Mouse (Mus musculus): Measurements from ENCODE around the gene Lrrk1. TPM values are rescaled to one million over a fixed set of nuclear protein-coding genes. Genes with fewer than 3 reads are reported as not detected.

Lrrk1 gene
- polyA plus RNA-seq, 1 experiment from 2014 or later, result 8.0 TPM

DNA sequence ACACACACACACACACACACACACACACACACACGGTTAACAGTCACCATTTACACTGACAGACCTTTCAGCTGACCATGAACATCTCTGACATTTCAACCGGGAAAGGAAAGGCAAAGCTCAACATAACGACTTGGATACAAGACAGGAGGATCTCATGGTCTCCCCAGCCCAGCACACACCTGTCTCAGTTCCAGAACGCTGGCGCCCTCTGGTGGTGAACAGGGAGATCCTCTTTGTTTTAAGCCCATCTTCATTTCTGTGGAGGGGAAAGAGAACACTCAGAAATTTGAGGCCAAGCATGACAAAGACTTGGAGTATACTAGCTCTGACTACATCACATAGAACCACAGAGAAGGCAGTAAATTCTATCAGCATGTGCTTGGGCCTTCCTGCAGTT, 87.5 kb downstream of the Lrrk1 start:
- Histone ChIP-seq H3K9me3 (no peaks in the 10 kb centered on the region), H3K9ac (no peak overlapping the region), H3K36me3 (peaks cover 45% of the 10 kb centered on the region), H3K4me1 (no peaks in the 10 kb centered on the region), H3K4me3 (no peak overlapping the region), H3K4me2 (no peak overlapping the region), H3K27me3 (replicated peaks) (no peaks in the 10 kb centered on the region), H3K27ac (replicated peaks) (no peak overlapping the region)
- 8% methylated on average over 5 of the region's 5 CpGs for WGBS
- ATAC-seq (ENCODE audit: extremely low read depth, insufficient number of reproducible peaks, low FRiP score, low TSS enrichment), result no peak

DNA sequence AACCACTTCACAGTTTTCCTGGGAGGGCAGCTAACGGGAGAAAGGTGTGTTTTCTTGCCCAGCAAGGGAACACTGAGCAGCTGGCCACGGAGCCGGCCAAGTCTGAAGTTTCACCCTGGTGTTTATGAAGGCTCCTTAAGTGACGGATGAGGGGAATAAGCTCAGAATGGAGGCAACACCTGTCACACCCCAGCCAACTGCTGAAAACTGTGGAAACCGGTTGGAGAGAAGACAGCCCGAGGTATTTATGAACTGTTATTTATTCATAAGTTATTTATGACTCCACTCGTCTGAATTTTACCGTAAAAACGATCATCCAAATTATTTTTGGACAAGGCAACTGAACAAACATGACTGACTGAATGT, 90.5 kb downstream of the Lrrk1 start:
- Histone ChIP-seq H3K36me3 (peaks cover 51% of the 10 kb centered on the region), H3K4me2 (no peak overlapping the region), H3K4me3 (no peak overlapping the region), H3K27ac (replicated peaks) (no peak overlapping the region), H3K27me3 (replicated peaks) (no peaks in the 10 kb centered on the region), H3K9ac (no peak overlapping the region), H3K9me3 (no peaks in the 10 kb centered on the region), H3K4me1 (peaks cover 9% of the 10 kb centered on the region)
- 73% methylated on average over 9 of the region's 9 CpGs for WGBS
- ATAC-seq (ENCODE audit: extremely low read depth, insufficient number of reproducible peaks, low FRiP score, low TSS enrichment), result no peak

DNA sequence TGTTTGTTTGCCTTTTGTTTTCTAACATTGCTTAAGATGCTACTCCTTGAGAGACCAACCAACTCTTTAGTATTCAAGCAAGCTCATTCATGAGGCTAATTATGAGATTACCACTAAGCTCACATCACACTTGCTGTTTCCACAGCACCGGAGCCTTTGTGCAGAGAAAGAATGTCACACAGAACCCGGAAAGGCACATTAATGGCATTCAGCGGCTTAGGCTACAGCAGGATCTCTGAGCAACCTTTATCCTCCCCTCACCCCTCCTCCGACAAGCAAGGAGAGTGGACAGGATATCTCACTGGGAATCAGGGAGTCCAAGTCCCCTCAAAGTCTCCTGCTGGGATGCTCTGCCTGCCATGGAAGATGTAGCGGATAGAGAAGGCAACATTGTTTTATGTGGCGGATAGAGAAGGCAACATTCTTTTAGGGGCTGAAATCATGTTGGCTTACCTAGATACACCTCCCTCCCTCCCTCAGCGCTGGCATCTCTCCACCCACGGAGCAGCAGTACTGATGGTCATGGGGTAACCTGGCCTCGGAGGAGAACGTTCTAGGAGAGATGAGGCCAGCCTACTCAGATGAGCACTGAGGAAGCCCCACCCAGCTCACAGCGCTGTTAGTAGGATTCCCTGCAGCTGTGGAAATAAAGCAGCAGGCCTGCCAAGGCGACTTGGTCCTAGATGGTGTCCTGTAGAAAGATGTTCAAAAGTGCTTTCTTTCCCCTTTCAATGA, 91.1 kb downstream of the Lrrk1 start:
- no peaks in the 10 kb centered on the region for H3K9me3 ChIP-seq

DNA sequence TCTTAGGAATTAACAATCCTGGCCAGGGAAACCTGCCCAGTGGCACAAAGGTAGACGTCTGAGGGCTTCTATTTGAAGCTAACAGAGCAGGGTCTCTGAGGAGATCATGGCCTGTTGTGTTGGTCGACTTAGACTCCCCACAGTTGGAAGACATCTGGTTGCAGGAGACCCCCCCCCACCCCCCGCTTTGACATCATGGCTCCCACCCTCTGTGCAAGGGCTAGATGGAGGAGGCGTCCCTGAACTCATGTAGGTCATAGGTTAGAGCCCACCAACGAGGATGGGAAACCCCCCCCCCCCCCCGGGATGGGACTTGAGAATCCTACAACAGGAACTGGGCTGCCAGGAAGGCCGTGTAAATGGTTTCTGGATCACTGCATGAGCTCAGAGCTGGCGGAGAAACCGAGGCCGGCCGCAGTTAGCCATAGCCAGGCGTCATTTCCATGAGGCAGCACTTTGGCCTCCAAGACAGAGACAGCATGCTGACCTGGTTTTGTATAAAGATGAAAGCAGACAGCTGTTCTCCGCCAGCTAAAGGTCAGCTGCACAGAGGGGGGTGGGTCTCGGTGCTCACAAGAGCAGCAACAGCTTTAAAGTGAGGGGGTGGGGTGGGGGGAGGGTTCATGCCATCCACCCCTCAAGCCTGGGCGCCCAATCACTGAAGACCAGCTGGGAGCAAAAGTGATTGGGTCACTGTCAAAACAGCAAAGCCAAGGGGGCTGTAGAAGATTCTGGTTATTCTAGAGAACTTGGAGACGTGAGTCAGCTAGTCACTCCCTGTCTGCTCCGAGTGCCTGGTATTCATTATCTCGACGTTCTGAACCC, 95.4 kb downstream of the Lrrk1 start:
- Histone ChIP-seq H3K4me3 (no peak overlapping the region), H3K27ac (replicated peaks) (peak overlapping the region; percentile 32; the same call in 1 of the 2 replicates), H3K9me3 (0 out of 2 replicates have a peak, but pooled peaks cover 3% of the 10 kb centered on the region), H3K36me3 (peaks cover 71% of the 10 kb centered on the region), H3K4me1 (peaks cover 9% of the 10 kb centered on the region), H3K4me2 (no peak overlapping the region), H3K27me3 (replicated peaks) (no peaks in the 10 kb centered on the region), H3K9ac (no peak overlapping the region)
- WGBS, result 61% methylated on average over 19 of the region's 19 CpGs
- no peak for ATAC-seq (ENCODE audit: extremely low read depth, insufficient number of reproducible peaks, low FRiP score, low TSS enrichment)

More for the DNA sequence above, 91.1 kb downstream of the Lrrk1 start:
- Histone ChIP-seq H3K27ac (replicated peaks) (no peak overlapping the region), H3K4me1 (peaks cover 9% of the 10 kb centered on the region), H3K9ac (no peak overlapping the region), H3K4me3 (no peak overlapping the region), H3K4me2 (no peak overlapping the region), H3K27me3 (replicated peaks) (no peaks in the 10 kb centered on the region), H3K36me3 (peaks cover 51% of the 10 kb centered on the region)
- no peak for ATAC-seq (ENCODE audit: extremely low read depth, insufficient number of reproducible peaks, low FRiP score, low TSS enrichment)
- 64% methylated on average over 12 of the region's 12 CpGs for WGBS

DNA sequence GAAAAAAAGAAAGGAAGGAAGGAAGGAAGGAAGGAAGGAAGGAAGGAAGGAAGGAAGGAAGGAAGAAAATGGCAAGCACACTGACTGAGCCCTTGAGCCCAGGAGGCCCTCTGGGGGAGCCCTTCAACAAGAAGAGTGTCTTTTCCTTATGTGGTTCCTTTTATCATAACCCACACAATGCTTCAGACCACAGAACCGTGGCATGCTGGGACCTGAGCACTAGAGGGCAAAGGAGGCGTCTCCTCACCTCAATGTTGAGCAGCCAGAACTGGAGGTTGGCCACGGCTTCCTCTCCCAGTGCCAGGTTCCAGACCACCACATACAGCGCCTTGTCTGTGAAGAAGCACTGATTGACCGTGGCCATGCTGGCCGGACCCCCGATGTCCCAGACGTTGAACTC, 96.1 kb downstream of the Lrrk1 start:
- Histone ChIP-seq H3K27me3 (replicated peaks) (no peaks in the 10 kb centered on the region), H3K36me3 (peaks cover 73% of the 10 kb centered on the region), H3K4me3 (no peak overlapping the region), H3K9me3 (0 out of 2 replicates have a peak, but pooled peaks cover 3% of the 10 kb centered on the region), H3K4me2 (no peak overlapping the region), H3K4me1 (peaks cover 9% of the 10 kb centered on the region), H3K9ac (no peak overlapping the region), H3K27ac (replicated peaks) (no peak overlapping the region)
- 86% methylated on average over 8 of the region's 8 CpGs for WGBS
- ATAC-seq (ENCODE audit: extremely low read depth, insufficient number of reproducible peaks, low FRiP score, low TSS enrichment), result no peak

DNA sequence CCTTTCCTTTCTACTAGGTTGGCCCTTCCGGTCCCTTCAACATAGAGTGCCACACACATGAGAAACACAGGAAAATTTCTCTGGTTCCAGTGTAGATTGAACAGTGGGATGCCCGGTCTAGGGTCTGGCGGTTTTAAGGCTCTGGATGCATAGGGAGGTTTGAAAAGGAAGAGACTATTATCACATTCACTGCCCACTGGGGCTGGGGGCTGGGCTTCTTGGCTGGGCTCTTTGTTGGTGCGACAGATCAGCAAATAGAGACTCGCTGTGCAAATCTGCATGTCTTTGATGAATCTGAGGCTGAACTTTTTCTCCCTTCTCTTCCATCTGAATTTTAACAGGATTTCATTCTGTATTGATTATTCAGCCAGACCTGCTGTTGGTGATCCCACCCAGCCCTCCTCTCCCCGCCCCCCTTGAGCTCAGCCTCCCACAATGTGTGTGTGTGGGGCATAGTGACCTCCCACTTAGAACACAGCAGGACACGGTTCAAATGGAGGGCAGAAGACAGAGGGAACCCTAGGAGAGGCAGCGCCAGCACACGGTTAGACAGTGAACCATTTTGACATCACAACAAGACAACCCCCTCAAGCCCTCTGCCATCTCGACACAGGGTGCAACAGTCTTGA, 105.1 kb downstream of the Lrrk1 start:
- no peaks in the 10 kb centered on the region for H3K27me3 ChIP-seq (replicated peaks)
- ATAC-seq (ENCODE audit: extremely low read depth, insufficient number of reproducible peaks, low FRiP score, low TSS enrichment), result no peak
- 0 out of 2 replicates have a peak, but pooled peaks cover under 1% of the 10 kb centered on the region for H3K9me3 ChIP-seq
- H3K4me3 ChIP-seq, result no peak overlapping the region
- H3K9ac ChIP-seq, result no peak overlapping the region
- H3K27ac ChIP-seq (replicated peaks), result no peak overlapping the region
- WGBS, result 32% methylated on average over 10 of the region's 10 CpGs
- H3K4me1 ChIP-seq, result 0 out of 2 replicates have a peak, but pooled peaks cover 7% of the 10 kb centered on the region
- H3K36me3 ChIP-seq, result peaks cover 54% of the 10 kb centered on the region
- no peak overlapping the region for H3K4me2 ChIP-seq

DNA sequence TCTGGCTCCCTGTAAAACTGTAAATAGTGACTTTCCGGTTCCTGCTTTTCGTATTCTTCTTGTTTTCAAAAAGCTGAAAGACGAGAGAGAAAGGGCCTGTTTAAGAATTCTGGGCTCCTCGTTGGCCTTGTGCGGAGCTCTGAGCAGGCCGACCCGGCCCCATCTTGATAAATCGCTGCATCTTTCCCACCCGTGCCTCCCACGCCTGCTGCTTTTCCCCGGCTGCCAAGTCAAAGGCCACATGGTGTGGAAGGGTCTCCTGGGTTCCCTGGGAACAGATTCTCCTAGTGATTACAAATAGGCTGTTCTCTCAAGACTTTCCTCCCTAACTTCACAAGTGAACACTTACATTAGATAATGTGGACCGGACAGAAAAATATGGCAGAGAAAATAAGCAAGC, 105.9 kb downstream of the Lrrk1 start:
- WGBS, result 60% methylated on average over 12 of the region's 12 CpGs
- H3K4me2 ChIP-seq, result no peak overlapping the region

DNA sequence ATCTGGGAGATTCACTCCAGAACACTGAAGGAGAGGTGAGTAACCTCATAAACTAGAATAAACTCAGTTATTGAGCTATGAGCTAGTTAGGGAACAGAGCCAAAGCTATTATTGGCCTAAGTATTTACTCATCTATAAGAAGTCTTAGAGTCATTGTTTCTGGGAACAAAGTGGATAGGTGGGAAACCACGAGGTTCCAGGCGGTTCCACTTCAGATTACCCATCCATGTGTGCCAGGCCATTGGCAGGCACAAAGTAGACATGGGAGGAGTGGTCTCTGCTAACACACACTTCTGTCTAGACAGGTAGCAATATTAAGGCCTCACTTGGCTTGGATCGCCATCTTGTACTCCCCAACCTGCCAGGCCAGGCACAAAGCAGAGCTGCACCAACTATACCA, 110.1 kb downstream of the Lrrk1 start:
- H3K4me1 ChIP-seq, result no peaks in the 10 kb centered on the region
- H3K4me3 ChIP-seq, result no peak overlapping the region
- WGBS, result 81% methylated on average over 3 of the region's 3 CpGs
- H3K27me3 ChIP-seq (replicated peaks), result no peaks in the 10 kb centered on the region
- H3K9ac ChIP-seq, result no peak overlapping the region
- no peak overlapping the region for H3K27ac ChIP-seq (replicated peaks)
- ATAC-seq (ENCODE audit: extremely low read depth, insufficient number of reproducible peaks, low FRiP score, low TSS enrichment), result no peak
- H3K9me3 ChIP-seq, result no peaks in the 10 kb centered on the region
- H3K4me2 ChIP-seq, result no peak overlapping the region
- H3K36me3 ChIP-seq, result peaks cover 42% of the 10 kb centered on the region

More for the DNA sequence above, 105.9 kb downstream of the Lrrk1 start:
- Histone ChIP-seq H3K27me3 (replicated peaks) (no peaks in the 10 kb centered on the region), H3K27ac (replicated peaks) (no peak overlapping the region), H3K9ac (no peak overlapping the region), H3K4me3 (no peak overlapping the region), H3K4me1 (0 out of 2 replicates have a peak, but pooled peaks cover 7% of the 10 kb centered on the region), H3K9me3 (no peaks in the 10 kb centered on the region), H3K36me3 (peaks cover 48% of the 10 kb centered on the region)
- no peak for ATAC-seq (ENCODE audit: extremely low read depth, insufficient number of reproducible peaks, low FRiP score, low TSS enrichment)

DNA sequence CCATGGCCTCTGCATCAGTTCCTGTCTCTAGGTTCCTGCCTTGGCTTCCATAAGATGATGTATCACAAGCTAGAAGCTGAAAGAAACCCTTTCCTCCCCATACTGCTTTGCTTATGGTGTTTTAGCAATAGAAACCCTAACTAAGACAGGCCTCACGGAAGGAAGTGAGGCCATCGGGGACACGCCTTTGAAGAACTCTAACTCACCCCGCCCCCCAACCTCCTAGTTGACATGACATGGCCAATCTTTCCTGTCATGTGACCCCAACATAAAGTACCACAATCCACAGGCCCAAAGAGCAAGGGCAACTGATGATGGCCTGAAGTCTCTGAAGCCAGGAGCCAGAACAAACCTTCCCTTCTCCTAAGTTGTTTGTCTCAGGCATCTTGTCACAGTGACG, 114.7 kb downstream of the Lrrk1 start:
- ATAC-seq (ENCODE audit: extremely low read depth, insufficient number of reproducible peaks, low FRiP score, low TSS enrichment), result no peak
- Histone ChIP-seq H3K27ac (replicated peaks) (no peak overlapping the region), H3K27me3 (replicated peaks) (no peaks in the 10 kb centered on the region), H3K4me3 (no peak overlapping the region), H3K4me2 (no peak overlapping the region), H3K9me3 (no peaks in the 10 kb centered on the region), H3K4me1 (no peaks in the 10 kb centered on the region), H3K36me3 (peaks cover 62% of the 10 kb centered on the region), H3K9ac (no peak overlapping the region)
- WGBS, result 90% methylated on average over 5 of the region's 5 CpGs

DNA sequence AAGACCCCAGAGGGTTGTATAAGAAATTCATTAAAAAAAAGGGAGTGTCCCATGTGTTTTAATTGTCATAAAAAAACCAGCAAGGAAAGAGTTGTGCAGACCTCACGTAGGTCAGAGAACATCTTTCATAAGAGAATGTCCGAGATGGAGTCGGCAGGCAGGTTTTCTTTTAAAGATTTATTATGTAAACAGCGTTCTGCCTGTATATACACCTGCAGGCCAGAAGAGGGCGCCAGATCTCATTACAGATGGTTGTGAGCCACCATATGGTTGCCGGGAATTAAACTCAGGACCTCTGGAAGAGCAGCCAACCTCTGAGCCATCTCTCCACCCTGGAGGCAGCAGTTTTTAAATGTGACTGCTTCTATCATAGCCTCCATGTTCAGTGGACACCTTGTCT, 116.9 kb downstream of the Lrrk1 start:
- no peak overlapping the region for H3K4me2 ChIP-seq
- H3K9ac ChIP-seq, result no peak overlapping the region
- no peaks in the 10 kb centered on the region for H3K27me3 ChIP-seq (replicated peaks)
- no peaks in the 10 kb centered on the region for H3K4me1 ChIP-seq
- no peak overlapping the region for H3K27ac ChIP-seq (replicated peaks)
- no peak overlapping the region for H3K4me3 ChIP-seq
- H3K36me3 ChIP-seq, result peaks cover 59% of the 10 kb centered on the region
- no peaks in the 10 kb centered on the region for H3K9me3 ChIP-seq
- ATAC-seq (ENCODE audit: extremely low read depth, insufficient number of reproducible peaks, low FRiP score, low TSS enrichment), result no peak
- 70% methylated on average over 6 of the region's 6 CpGs for WGBS

Measured in heart, embryonic 13.5 days (tissue).